Mouse (Mus musculus) erythroblast, embryonic 14.5 days (primary cell): ENCODE results near the gene Rs1.

Source experiments
- GATA1 ChIP-seq: IDR thresholded peaks from 2 replicates; pipeline ENCODE4 v1.6.1; 2012; ENCODE audit warnings: low read length, inconsistent platforms, mixed read lengths
- TAL1 ChIP-seq: IDR thresholded peaks from 3 replicates; pipeline ENCODE4 v1.6.1; 2012; ENCODE audit warnings: low read length, inconsistent platforms, mixed read lengths

DNA sequence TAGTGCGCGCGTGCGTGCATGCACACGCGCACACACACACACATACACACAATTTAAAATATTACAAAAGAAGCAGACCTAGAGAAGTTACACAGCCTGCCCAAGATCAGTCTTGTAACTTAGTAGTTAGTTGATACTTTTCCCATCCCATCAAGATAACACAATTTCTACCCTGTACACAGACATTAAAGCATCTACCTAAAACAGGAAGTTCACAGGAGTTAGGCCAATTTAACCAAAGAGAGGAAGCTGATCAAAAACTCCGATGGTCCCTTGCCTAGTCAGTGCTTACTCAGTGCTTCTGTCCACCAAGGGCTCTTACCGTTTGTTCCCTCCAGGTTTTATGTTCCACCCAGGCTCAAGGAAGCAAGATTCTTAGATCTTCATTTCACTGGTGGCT is 17.0 kb upstream of the Rs1 start:
- TF ChIP-seq TAL1: no peak
- no peak for TF ChIP-seq GATA1
